Mouse (Mus musculus): ENCODE measurements around the gene Sytl3.
"Not testable (repeated sequence)": the region's sequence is repeated elsewhere in the genome, so short reads cannot be mapped to it uniquely, and the experiment has no call there.

Sytl3 gene

DNA sequence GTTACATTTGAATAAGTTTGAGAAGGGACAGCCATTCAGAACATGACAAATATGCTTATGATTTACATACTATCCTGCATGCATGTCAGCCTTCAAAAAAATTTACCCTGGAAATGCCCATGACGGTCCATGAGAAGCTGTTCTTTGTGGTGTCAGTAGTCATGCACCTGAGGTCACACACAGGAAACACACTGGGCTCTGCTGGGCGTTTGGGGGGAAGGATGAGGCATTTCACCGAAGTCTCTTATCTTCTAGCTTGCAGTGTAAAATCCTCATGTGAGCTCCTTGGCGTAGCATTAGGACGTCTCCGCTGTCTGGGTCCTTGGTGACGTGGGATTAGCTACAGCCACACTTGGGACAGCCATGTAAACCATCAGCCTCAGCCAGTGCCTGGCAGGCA lies at the start of gene Sytl3:
Sytl3 (plus strand) TSS at position 293 of the 400 bp plus-strand sequence.
- not testable (repeated sequence) for DNase-seq (ENCODE audit: low spot score in 2 of 2)

DNA sequence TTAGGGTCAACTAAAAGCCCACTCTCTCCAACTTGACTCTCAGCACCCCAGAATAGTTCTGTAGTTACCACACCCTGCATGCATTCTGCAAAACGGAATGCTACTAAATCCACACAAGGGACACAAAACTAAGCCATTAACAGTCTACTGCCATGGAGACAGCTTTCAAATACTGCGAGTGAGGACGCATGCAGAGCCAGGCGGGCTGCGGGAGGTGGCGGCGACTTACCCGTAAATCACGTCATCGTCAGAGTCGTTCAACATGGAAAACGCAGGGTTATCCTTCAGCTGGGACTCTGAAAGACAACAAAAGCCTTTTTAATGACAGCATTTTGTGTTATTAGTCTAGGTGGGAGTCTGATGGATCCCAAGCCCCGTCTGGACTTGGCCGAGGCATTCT lies 45.4 kb upstream of the Sytl3 start:
- DNase-seq (ENCODE audit: low spot score in 2 of 2) = not testable (repeated sequence)

DNA sequence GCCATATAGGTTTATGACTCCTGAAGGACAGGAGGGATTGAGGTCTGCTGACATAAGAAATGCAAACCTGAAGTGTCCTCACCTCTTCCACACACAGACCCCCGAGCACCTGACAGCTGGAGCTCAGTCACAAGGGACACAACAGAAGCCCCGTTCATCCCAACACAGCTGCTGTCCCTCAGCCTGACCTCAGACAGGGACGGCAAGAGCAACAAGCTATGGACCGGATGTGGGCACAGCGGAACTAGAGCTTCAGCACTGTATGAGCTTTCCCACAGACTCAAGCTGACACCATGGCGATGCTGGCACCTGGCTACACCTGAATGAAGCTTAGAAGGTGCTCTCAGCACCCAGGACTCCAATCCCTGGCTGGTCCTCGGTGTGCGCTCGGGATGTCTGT lies 44.6 kb upstream of the Sytl3 start:
- DNase-seq (ENCODE audit: low spot score in 2 of 2) = not testable (repeated sequence)

DNA sequence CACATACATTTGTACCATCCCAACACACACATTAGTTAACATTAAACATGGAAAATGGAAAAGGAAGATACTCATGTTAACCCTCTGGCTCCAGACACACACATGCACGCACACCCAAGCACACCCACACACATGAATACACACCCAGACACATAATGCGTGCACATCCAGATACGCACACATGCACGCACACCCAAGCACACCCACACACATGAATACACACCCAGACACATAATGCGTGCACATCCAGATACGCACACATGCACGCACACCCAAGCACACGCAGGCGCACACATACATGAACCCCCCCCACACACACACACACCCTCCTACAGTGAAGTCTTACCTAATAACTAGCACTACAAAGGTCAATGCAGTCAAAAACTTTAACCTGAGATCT lies 42.2 kb upstream of the Sytl3 start:
- not testable (repeated sequence) for DNase-seq (ENCODE audit: low spot score in 2 of 2)

DNA sequence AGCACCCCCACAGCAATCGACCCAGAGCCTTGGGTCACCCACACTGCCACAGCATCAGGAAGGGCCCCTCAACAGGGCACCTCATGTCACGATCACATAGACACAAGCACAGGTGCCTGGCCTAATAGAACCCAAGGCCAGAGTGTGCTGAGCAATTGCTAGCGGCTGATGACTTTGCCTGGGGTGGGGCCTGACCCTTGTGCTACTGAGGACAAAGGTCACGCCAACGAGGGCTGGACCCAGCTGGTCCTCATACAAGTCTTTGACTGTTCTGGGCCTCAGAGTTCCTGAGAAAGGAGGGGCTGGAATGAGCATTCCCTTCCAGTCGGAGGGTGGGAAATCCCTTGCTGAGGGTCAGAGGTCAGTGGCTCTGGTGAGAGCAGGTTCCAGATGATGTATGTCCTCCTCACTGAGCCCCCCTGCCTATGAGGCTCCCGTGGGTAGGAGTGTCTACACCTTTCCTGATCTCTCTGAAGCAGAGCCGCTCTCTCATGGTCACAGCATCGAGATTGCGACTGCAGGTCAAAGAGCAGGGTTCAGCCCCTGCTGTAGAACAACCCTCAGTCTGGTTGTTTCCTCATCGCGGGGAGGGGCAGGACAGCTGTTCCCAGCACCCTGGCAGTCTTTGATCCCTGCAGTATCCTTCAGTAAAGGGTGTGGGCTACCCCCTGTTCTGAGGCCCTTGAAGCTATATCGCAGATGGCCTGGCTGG lies 41.0 kb upstream of the Sytl3 start:
- not testable (repeated sequence) for DNase-seq (ENCODE audit: low spot score in 2 of 2)

DNA sequence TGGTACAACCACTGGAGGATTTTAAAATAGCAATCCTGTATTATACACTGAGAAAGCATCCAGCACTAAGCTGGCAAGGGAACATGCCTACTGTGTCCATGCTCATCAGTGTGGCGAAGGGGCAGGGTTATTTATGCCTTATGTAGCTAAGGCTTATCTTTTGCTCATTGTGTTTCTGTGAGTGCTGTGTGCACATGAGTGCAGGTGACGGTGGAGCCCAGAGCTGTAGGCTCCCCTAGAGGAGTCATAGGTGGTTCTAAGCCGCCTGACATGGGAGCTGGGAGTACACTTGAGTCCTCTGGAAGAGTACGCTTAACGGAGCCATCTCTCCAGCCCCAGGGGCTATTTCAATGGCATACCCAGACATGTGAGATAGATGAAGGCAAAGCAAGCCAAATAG lies 39.6 kb upstream of the Sytl3 start:
- DNase-seq (ENCODE audit: low spot score in 2 of 2) = not testable (repeated sequence)

DNA sequence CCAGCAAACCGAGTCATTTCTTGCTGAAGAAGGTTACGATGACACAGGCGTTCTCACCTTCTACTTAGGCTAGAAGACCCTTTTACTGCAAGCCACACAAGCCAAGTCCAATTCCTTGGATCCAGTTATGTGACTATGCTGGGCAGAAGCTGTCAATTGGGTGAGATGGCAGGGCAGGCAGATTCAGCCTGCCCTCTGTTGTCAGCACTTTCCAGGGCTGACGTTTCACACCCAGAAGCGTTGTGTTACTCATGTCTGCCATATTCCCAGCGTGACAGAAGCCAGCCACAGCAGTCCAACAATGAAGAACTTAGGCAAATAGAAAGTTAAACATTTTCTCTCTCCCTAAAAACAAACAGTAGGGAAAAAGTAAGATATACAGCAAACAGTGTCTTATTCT lies 38.9 kb upstream of the Sytl3 start:
- DNase-seq (ENCODE audit: low spot score in 2 of 2) = not testable (repeated sequence)

DNA sequence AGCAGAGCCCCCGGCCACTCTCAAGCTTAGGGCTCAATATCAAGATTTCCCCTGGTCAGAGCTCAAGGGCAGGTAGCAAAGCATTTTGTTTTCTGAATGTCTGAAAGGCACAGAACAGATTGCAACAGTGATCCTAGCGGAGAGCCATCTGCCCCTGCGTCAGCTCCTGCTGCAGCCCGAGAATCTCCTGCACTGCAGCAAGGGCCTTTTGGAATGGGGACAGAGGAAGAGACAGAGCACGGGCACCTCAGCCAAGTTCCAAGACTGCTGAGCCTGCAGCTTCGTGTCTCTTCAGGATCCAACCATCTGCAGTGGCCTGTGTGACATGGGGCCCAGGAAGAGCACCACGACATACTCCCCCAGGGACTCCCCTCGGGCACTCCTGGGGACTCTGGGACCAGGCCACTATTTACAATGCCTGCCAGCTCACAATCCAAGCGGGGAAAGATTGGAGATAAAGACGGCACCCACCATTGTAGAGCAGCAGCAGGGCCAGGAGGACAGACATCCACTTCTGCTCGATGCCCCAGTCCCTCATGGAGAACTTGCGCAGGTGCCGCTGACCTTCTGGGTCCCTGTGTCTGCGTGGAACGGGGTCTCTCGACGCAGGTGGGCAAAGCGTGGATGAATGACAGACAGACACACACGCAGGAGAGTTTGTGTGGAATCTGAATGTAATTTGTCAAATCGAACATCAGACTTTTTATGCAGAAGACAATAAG lies 38.0 kb upstream of the Sytl3 start:
- not testable (repeated sequence) for DNase-seq (ENCODE audit: low spot score in 2 of 2)

DNA sequence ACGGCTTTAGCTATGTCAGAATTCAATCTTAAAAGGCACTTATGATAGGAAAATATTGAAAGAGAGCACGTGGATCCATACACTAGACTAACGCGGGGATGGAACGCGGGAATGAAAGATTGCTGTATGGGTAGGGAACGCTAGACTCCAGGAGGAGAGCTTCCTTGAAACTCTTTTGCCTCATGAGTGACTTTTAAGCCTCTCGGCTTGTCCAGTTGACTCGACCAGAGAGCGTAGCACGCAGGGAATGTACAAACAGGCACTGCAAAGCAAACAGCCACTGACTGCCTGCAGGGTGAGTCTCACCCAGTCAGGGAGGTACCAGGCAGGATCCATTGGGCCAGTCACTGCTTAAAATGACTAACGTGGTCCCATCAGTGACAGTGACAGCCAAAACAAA lies 36.9 kb upstream of the Sytl3 start:
- not testable (repeated sequence) for DNase-seq (ENCODE audit: low spot score in 2 of 2)

DNA sequence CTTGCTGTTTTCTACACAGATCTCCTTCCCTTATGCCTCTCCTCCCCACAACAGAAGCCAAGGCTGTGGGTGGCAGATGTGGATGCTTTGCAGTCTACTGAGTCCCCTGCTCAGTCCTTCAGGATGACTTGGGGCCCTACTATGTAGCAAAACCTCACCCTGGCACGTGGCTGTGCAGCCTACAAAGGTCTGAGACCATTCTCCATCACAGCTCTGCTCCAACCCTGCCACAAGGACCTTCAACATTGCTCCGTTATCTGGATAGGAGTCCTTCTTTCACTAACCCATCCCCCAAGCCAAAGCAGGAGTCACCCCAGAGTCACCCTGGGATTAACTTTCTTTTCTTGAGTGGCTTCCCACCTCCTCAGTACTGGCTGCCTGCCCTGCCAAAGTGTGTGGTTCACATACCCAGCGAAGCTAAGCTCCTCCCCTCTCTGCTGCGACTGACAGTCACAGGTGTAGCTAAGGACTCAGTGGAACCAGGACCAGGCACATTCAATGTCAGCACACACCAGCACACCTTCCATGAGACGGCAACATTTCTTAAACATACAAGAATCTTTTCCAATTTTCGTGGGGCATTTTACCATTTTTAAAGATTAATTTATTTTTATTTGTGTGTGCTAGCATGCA lies 33.9 kb upstream of the Sytl3 start:
- not testable (repeated sequence) for DNase-seq (ENCODE audit: low spot score in 2 of 2)

DNA sequence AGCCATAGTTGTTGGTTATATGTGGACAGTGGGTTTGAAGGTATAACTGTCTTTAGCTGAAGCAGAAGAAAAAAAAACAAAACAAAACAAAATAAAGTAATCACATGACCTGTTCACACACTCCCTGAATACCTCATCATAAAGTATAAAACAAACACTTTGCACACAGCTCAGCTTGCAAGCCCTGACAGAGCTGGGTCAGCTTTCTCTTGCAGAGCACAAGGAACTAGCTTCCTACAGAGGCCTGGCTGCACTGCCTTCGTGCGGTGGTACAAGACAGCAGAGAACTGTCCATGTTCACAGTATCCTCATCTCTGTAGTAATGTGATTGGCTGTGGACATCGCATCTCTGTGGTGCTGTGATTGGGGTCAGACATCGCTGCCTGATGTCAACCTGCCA lies 28.5 kb upstream of the Sytl3 start:
- DNase-seq (ENCODE audit: low spot score in 2 of 2) = not testable (repeated sequence)

DNA sequence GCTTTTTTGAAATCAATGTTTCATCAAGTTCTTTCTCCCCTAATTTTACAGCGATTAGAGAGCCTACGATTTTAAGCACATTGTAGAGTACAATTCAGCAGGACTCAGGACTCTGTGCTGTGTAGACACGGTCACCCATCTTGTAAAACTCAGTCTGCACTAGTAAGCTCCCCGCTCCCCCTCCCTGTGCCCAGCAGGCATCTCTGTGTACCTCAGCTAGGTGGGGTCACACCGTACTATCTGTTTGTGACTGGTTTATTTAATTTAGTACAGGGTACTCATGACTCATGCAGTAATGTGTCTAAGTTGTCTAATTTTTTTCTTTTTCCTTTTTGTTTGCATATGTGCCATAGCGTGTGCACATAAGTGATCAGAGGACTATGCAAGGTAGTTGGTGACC lies 26.0 kb upstream of the Sytl3 start:
- not testable (repeated sequence) for DNase-seq (ENCODE audit: low spot score in 2 of 2)

DNA sequence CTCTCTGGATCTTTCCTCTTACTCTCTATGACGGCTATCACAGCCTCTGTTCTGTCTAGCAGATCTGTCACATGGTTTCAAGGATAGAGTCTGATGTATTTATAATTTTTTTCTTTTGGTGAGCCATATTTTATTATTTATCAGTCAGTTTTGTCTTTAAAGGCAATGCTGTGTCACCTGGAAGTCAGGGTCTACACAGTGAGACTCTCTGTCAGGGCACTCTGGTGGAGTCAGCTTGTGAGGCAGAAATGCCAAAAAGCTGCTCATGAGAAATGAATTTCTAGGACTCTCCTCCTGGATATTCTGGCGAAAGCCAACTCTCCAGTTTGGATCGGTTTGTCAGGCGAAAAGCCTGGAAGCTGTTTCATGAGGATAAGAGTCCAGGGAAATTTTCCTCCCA lies 23.1 kb upstream of the Sytl3 start:
- DNase-seq (ENCODE audit: low spot score in 2 of 2) = not testable (repeated sequence)

DNA sequence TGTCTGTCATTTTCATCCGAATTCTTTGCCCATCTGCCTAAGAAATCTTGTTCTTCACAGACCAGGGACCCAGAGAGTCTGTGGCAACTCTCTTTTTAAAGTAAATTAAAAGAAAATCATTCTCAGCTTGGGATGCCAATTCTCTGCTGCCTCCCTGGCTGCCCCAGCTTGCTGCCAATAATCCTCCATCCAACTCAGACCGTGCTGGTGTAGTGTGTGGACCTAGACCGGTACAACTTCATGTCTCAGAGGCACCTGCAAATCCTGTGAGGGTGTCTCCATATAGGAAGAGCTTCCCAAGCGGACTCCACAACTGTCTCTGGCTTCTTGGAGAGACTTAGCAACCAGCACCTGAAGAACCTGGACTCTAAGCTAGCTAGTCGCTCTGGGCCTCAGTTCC lies 22.0 kb upstream of the Sytl3 start:
- DNase-seq (ENCODE audit: low spot score in 2 of 2) = no peak

DNA sequence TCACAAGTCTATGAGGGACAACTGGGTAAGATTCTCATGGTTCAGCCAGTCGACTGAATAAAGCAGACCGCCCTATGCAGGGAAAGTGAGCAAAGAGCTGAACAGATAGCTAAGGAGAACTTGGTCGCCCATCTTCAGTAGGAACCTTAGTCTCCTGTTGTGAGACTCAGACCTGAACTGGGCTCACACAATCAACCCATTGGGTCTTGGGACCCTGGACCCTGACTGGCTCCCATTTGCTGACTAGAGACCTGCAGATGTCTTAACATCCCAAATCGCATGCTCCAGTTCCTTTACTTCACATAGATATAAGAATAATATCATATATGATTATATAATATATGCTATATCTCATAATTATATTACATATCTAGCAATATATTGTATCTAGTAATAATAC lies 21.5 kb upstream of the Sytl3 start:
- DNase-seq (ENCODE audit: low spot score in 2 of 2) = not testable (repeated sequence)

DNA sequence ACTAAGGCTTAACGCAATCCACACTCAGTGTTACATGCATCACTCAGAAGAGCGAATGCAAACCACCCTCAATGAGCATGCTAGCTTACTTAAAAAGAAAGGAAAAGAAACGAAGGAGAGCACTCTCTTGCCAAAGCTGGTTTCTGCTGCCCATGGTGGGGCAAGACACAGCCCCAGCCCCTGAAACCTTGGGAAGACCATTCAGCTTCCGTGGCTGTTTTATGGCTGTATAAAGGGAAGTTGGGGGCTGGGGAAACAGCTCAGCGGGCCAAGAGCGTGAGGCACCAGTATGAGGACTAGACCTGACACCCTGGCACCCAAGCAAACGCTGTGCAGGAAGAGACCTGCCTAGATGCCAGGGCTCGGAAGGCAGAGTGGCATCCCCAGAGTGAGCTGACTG lies 20.4 kb upstream of the Sytl3 start:
- DNase-seq (ENCODE audit: low spot score in 2 of 2) = not testable (repeated sequence)

DNA sequence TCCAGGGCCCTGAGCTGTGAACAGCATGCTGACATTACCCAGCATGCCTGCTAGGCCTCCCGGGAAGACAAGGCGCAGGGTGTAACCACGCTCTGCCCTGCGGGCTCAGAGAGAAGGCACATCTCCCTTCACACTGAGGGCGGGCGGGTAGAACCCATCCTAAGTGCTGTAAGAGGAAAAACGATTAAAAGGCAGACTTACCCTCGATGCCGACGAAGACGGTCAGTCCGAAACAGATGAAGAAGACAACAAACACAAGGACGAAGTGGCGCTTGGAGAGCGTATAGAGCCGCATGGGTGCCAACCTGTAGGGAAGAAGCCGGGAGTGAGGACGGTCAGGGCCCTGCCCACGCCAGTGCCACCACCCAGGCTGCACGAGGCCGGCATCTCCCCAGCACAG lies 19.4 kb upstream of the Sytl3 start:
- not testable (repeated sequence) for DNase-seq (ENCODE audit: low spot score in 2 of 2)

DNA sequence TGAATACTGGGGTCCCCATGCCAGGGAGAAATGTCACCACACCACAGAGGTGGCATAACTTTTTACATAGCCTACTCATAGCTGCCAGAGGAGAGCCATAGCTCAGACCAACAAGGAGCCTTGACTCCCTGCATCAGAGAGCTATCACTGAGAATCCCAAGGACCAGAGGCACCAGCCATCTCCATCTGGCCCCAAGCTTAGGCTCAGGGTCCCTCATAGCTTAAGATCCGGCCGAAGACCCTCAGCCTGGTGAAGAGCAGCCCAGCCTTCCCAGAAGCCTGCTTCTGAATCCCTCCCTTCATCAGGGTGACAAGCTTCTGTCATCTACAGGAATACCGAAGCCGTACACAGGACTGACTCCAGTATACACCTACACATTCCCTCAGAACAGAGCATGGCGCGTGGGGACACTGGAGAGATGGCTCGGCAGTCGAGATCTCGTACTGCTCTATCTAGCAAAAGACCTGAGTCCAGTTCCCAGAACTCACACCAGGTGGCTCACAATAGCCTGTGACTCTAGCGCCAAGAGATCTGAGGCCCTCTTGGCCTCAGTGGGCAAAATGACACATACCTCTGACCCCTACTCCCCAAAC lies 18.8 kb upstream of the Sytl3 start:
- DNase-seq (ENCODE audit: low spot score in 2 of 2) = not testable (repeated sequence)

DNA sequence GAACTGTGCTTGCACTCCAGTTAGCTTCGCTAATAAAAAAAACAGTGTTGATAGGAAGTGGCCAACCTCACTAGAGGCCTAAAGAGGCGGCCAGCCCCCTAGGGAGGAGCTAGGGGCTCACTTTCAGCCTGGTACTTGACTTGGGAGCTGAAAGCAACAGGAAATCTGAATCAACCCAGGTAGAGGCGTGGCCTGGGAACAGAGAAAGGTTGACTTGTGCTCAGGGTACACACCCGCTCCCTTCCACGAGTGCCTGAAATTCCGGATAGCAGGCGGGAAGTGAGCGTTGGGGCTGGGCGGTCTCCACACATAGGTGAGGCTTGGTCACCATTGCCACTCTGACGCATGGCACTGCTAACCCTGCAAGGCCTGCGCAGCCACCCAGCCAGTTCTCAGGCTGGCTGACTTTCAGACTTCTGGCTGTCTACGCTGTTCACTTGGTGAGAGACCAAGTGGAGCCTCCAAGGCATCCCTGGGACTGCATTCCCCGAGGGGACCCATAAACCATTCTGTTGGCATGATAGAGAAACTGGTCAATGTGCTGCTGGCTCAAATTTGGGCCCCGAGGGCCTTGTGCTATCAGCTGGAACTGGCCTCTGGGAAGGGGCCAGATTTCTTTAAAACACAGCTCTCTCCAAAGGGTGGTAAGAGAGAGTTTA lies 18.0 kb upstream of the Sytl3 start:
- DNase-seq (ENCODE audit: low spot score in 2 of 2) = not testable (repeated sequence)

DNA sequence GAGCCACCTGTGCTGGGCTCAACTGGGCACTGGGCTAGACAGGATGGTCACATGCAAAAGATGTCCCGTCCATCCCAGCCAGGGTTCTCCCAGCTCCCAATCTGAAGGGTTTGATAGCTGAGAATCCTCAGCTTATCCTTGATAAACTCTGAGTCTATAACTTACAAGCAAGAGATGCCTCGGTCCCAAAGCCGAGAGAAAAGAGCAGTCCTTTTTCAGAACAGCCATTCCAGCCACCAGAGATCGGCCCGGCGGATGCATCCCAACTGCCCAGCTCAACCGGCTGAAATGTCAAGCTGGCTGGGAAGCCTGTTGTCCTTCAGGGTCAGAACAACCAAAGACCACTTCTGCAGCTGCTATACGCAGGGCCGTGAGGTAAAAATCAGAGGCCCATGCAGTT lies 14.7 kb upstream of the Sytl3 start:
- DNase-seq (ENCODE audit: low spot score in 2 of 2) = not testable (repeated sequence)

DNA sequence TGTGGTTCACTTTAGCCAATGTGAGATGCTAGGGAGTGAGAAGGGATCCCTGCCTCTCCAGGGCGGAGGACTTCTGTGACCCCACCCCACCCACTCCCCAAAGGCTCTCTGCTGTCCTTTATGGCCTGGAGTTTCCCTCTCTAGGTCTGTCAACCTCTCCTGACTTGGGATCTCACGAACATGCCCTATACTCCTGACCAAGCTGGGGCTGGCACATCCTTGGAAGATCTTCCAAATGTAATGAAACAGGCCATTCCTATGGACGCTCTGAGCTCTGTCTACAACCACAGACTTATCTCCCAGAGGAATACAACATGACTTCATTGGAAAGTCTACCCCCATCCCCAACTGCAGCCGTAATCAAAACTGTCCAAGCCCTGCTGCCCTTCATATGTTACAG lies 14.2 kb upstream of the Sytl3 start:
- not testable (repeated sequence) for DNase-seq (ENCODE audit: low spot score in 2 of 2)

DNA sequence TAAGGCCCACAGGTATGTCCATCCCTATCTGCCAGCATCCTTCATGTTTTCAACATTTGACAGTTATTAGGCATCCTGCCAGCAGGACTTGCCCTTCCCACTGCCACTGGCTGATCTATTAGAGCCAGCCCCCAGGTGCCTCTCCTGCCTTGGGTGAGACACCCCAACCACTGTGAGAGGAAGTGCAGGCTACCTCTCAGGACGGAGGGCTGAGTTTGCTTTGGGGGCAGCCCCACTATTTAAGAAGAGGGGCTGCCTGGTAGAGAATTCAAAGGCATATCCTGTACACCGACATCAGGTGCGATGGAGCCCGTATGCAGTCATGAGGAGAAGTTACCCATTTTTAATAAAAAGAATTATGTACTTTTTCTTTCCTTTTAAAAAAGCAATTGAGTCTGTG lies 13.2 kb upstream of the Sytl3 start:
- DNase-seq (ENCODE audit: low spot score in 2 of 2) = not testable (repeated sequence)

Data from frontal cortex, postnatal 36 days (tissue).